Mouse (Mus musculus) gastrocnemius, postnatal 36 days (tissue): ENCODE results near the gene Thrap3. TPM values are rescaled to one million over a fixed set of nuclear protein-coding genes. Genes with fewer than 3 reads are reported as not detected.

Experiments used
- DNase-seq, 2 experiments: peaks; one replicate each; pipeline ENCODE4 v3.0.0; 2022
- intact Hi-C: fragments of 180-260 bp; cut with DNase I; formaldehyde crosslinking; loops from one replicate; pipeline ENCODE4 v1.15.1; 2025
- long read RNA-seq, 2 experiments: library from polyadenylated mRNA; stranded (forward); transcript quantifications; one replicate each; pipeline ENCODE4 v2.0.0; 2021
- total RNA-seq, 2 experiments: library from RNA; stranded (reverse); gene quantifications; 2 replicates each; pipeline ENCODE4 v1.2.3; 2021

Gene Thrap3
- 100 to 1,000 TPM in 1 of 2 experiments, 10 to 100 TPM in 1; 87.9 to 106 TPM for total RNA-seq
- long read RNA-seq, experiment 1, partial matches to known transcripts = 1 of 24 reads
- long read RNA-seq, experiment 1, other reads (novel, unspliced or antisense) = 21 of 24 reads
- long read RNA-seq, experiment 2, full-length matches to known transcripts = 3 of 15 reads
- long read RNA-seq, experiment 2, partial matches to known transcripts = 1 of 15 reads
- long read RNA-seq, experiment 2, other reads (novel, unspliced or antisense) = 11 of 15 reads

DNA sequence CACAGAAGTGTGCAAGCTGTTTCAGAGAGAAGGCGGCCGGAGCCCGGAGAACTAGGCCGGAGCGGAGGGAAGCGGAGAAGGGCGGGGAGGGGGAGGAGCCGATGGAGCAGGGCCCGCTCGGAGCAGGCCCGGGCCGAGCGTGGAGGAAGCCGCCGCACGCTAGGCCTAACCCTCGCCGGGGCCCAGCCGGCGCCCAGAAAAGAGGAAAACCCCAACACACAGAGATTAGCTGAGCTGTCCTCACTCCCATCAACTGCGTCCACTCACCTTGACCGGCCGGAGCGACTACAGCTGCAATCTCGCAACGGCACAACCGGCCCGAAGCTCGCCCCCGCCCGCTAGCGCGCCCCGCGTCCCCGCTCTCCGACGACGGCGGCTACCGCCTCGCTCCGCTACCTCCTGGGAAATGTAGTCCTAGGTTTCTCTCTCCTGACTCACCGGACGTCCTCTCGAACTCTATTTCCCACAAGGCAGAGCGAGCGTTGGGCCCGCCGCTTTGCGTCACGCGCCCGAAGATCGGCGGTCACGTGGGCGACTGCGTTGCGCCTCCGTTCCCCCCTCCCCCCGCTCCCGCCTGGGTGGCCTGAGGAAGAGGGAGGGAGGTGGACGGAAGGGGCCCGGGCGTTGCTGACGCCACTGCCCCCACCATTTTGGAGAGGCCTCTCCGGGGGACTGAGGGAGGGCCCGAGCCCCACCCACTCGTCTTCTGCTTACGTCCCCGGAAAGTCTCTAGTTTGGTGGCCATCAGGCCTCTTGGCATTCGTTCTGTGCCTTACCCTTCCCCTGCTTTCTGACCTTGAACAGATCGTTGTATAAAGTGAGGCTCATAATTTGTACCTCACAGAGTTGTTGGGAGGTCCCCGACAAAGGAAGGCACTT is at the start of gene Thrap3:
Gene Thrap3, minus strand, starts transcription at position 458 of the 879 bp plus-strand sequence.
- DNase-seq = peak; percentile 96 to 99
- intact Hi-C loops = no loop called here

DNA sequence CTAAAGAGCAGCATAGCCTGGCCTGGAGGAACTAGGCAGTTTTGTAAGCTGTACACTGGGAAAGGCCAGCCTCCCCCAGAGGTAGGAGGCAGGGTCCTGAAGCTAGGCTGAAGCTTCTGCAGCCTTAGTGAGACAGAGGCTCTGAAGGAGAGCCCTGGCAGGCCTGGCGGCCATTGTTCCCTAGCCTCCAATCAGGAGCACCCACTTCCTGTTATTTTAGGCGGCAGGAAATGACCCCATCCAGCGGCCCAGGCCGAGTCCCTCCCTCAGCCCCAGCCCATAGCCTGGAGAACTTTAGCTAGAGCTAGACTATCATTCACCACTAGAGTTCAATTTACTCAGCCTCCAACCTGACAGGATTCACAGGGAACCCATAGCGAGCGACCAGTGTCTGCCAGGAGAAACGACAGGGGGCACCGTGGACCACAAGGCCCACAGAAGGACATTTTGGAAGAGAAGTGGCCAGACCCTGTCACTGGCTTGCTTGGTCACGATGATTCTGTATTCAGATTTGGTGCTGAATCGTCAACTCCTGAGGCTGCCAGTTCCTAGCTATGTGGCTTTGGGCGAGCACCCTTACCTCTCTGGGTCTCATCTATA is 49.2 kb upstream of the Thrap3 start:
- DNase-seq = no peak
- intact Hi-C loops = no loop called here

- intact Hi-C loops = no loop called here
- no peak for DNase-seq
Measured at GRCm38 (mm10) chr4:126250659-126251058, 48.1 kb upstream of the Thrap3 start.

DNA sequence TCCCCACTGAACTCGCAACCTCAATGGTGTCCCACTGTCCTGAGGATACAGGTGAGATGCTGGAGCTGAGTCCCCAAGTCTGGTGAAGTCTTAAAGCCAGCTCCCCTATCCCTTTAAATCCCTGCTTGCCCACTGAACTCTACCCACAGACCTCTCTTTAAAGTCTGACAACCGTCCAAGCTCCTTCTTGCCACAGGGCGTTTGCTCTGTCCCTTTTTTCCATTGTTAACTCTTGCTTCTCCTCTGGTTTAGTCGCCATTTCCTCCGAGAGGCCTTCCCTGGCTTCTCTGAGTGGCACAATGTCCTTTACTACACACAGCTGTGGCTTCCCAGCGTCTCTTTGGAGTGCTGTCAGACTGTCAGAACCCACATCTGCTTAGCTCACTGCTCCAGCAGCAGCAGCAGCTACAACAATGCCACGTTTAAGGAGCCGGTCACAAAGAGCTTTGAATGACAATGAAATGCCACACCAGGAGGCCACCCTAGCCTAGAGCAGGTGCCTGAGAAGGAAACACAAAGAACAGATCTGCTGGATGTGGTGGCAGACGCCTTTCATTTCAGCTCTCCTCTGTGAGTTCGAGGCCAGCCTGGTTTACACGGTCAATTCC is 45.8 kb upstream of the Thrap3 start:
- intact Hi-C loops = no loop called here
- no peak for DNase-seq

GRCm38 (mm10) chr4:126246202-126246889 is 43.8 kb upstream of the Thrap3 start:
- DNase-seq = no peak
- intact Hi-C loops = no loop called here

GRCm38 (mm10) chr4:126242510-126242909 is 40.0 kb upstream of the Thrap3 start:
- intact Hi-C loops = no loop called here
- no peak for DNase-seq

GRCm38 (mm10) chr4:126241956-126242355 is 39.4 kb upstream of the Thrap3 start:
- no peak for DNase-seq
- intact Hi-C loops = no loop called here

- no peak for DNase-seq
- intact Hi-C loops = loop anchor here (2.0 kb wide), 1 partner anchor 17 kb away; the partner anchor contains the start of gene Map7d1
Measured at GRCm38 (mm10) chr4:126239862-126240475, 37.4 kb upstream of the Thrap3 start.

- intact Hi-C loops = loop anchor here (2.0 kb wide), 1 partner anchor 19 kb away; the partner anchor contains the start of gene Map7d1
- no peak for DNase-seq
Measured at GRCm38 (mm10) chr4:126237721-126238242, 35.2 kb upstream of the Thrap3 start.

GRCm38 (mm10) chr4:126236467-126237280 is 34.1 kb upstream of the Thrap3 start:
- no peak for DNase-seq
- intact Hi-C loops = no loop called here

GRCm38 (mm10) chr4:126235191-126235590 is 32.6 kb upstream of the Thrap3 start:
- DNase-seq = no peak
- intact Hi-C loops = no loop called here

- DNase-seq = no peak
- intact Hi-C loops = no loop called here
Measured at GRCm38 (mm10) chr4:126234496-126235175, 32.1 kb upstream of the Thrap3 start.

GRCm38 (mm10) chr4:126233676-126234308 is 31.2 kb upstream of the Thrap3 start:
- intact Hi-C loops = no loop called here
- no peak for DNase-seq

GRCm38 (mm10) chr4:126229900-126230299 is 27.3 kb upstream of the Thrap3 start:
- intact Hi-C loops = loop anchor here (5.0 kb wide), 2 partner anchors 48 to 82 kb away; no protein-coding TSS in a partner anchor
- DNase-seq = no peak

DNA sequence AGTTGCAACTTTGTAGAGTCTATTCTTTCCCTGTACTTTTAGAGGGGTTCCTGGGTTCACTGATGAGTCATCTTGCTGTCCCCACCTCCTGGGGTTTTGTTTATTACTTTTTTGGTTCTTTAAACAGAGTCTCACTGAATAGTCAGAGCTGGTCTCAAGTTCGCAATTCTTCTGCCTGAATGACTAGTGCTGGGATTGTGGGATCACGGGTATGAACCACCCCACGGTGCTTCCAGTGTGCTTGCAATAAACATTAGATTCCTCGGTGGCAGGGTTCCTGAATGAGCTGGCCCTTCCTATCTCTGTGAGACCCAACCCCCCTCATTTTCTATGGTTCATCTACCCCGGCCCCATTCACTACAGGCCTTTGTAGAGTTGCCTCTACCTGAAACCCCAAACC is 25.6 kb upstream of the Thrap3 start:
- intact Hi-C loops = loop anchor here (5.0 kb wide), 2 partner anchors 46 to 84 kb away; no protein-coding TSS in a partner anchor
- no peak for DNase-seq

GRCm38 (mm10) chr4:126227077-126227761 is 24.7 kb upstream of the Thrap3 start:
- DNase-seq = peak; percentile 78 to 91
- intact Hi-C loops = loop anchor here (1.0 to 5.0 kb wide), 3 partner anchors 34 to 85 kb away; no protein-coding TSS in a partner anchor

DNA sequence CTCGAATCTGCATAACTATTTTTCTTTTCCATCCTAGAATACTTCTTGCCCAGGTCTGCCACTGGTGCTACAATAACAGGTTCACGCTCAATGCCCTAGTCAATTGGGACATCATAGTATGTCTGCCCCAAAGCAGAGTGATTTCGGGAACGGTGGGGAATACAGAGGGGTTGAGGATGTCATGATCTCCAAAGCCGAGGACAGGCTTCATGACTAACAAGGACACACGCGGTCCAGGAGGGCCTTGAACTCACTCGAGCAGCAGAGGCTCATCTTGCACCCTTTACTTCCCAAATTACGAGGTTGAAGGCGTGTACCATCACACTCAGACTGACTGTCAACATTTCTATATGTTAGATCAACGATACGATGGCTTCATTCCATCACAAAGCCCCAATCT is 24.1 kb upstream of the Thrap3 start:
- intact Hi-C loops = loop anchor here (1.0 to 5.0 kb wide), 3 partner anchors 35 to 86 kb away; no protein-coding TSS in a partner anchor
- DNase-seq = no peak
